Mouse (Mus musculus): ENCODE measurements around the gene Spta1. TPM values are rescaled to one million over a fixed set of nuclear protein-coding genes. Genes with fewer than 3 reads are reported as not detected.

Gene Spta1
- 0.08 and 0.12 TPM in 2 replicates for polyA plus RNA-seq (2015; fragmentation: Nextera tagmentation; extraction: Ambion mirVana)

GRCm38 (mm10) chr1:174172605-174173004, at the start of gene Spta1:
Spta1 (plus strand) TSS chr1:174172776.
- Histone ChIP-seq H3K4me2 (ENCODE audit: low read length) (no peak within 1 kb of the TSS), H3K9me3 (replicated peaks; ENCODE audit: low read length) (no peaks in the 10 kb centered on the region), H3K27ac (no peak within 1 kb of the TSS), H3K36me3 (ENCODE audit: insufficient read depth, low read length) (no peaks in the 10 kb centered on the region), H3K27me3 (ENCODE audit: insufficient read depth, low read length) (no peaks in the 10 kb centered on the region), H3K4me1 (replicated peaks; ENCODE audit: insufficient read depth, low read length) (no peaks in the 10 kb centered on the region), H3K9ac (ENCODE audit: low read depth, low read length) (no peak within 1 kb of the TSS), H3K4me3 (replicated peaks; ENCODE audit: low read depth, low read length) (no peak within 1 kb of the TSS)
- peak; percentile 7 for DNase-seq (ENCODE audit: low spot score)
- ATAC-seq (replicated peaks; ENCODE audit: low FRiP score, low read depth), result no peak
- TF ChIP-seq CTCF (IDR thresholded peaks at IDR 0.05; ENCODE audit: low read depth), result no peak
- 58% methylated on average over 3 of the region's 3 CpGs for WGBS

GRCm38 (mm10) chr1:174131217-174131616, 41.4 kb upstream of the Spta1 start, which contains the start of gene Olfr424:
Olfr424 (plus strand) TSS chr1:174131517.
- DNase-seq (ENCODE audit: low spot score), result no peak
- Histone ChIP-seq H3K4me3 (replicated peaks; ENCODE audit: low read depth, low read length) (no peak within 1 kb of the TSS), H3K36me3 (ENCODE audit: insufficient read depth, low read length) (no peaks in the 10 kb centered on the region), H3K9me3 (replicated peaks; ENCODE audit: low read length) (no peaks in the 10 kb centered on the region), H3K4me2 (ENCODE audit: low read length) (no peak within 1 kb of the TSS), H3K27me3 (ENCODE audit: insufficient read depth, low read length) (no peaks in the 10 kb centered on the region), H3K9ac (ENCODE audit: low read depth, low read length) (no peak within 1 kb of the TSS), H3K27ac (no peak within 1 kb of the TSS), H3K4me1 (replicated peaks; ENCODE audit: insufficient read depth, low read length) (no peaks in the 10 kb centered on the region)
- WGBS, result 79% methylated on average over 3 of the region's 3 CpGs
- ATAC-seq (replicated peaks; ENCODE audit: low FRiP score, low read depth), result no peak
- no peak for TF ChIP-seq CTCF (IDR thresholded peaks at IDR 0.05; ENCODE audit: low read depth)

GRCm38 (mm10) chr1:174131999-174132398, 40.6 kb upstream of the Spta1 start:
- H3K36me3 ChIP-seq (ENCODE audit: insufficient read depth, low read length), result no peaks in the 10 kb centered on the region
- H3K9me3 ChIP-seq (replicated peaks; ENCODE audit: low read length), result no peaks in the 10 kb centered on the region
- H3K9ac ChIP-seq (ENCODE audit: low read depth, low read length), result no peak overlapping the region
- H3K4me1 ChIP-seq (replicated peaks; ENCODE audit: insufficient read depth, low read length), result no peaks in the 10 kb centered on the region
- no peak for ATAC-seq (replicated peaks; ENCODE audit: low FRiP score, low read depth)
- H3K27me3 ChIP-seq (ENCODE audit: insufficient read depth, low read length), result no peaks in the 10 kb centered on the region
- WGBS, result 78% methylated on average over 3 of the region's 3 CpGs
- no peak overlapping the region for H3K27ac ChIP-seq
- no peak overlapping the region for H3K4me3 ChIP-seq (replicated peaks; ENCODE audit: low read depth, low read length)
- no peak for TF ChIP-seq CTCF (IDR thresholded peaks at IDR 0.05; ENCODE audit: low read depth)
- no peak overlapping the region for H3K4me2 ChIP-seq (ENCODE audit: low read length)
- DNase-seq (ENCODE audit: low spot score), result no peak

GRCm38 (mm10) chr1:174141384-174141783, 31.2 kb upstream of the Spta1 start:
- no peaks in the 10 kb centered on the region for H3K36me3 ChIP-seq (ENCODE audit: insufficient read depth, low read length)
- H3K9me3 ChIP-seq (replicated peaks; ENCODE audit: low read length), result no peaks in the 10 kb centered on the region
- H3K4me3 ChIP-seq (replicated peaks; ENCODE audit: low read depth, low read length), result no peak overlapping the region
- no peak for ATAC-seq (replicated peaks; ENCODE audit: low FRiP score, low read depth)
- no peak for DNase-seq (ENCODE audit: low spot score)
- no peak overlapping the region for H3K27ac ChIP-seq
- no peak overlapping the region for H3K9ac ChIP-seq (ENCODE audit: low read depth, low read length)
- WGBS, result 69% methylated on average over 2 of the region's 2 CpGs
- no peaks in the 10 kb centered on the region for H3K27me3 ChIP-seq (ENCODE audit: insufficient read depth, low read length)
- no peak overlapping the region for H3K4me2 ChIP-seq (ENCODE audit: low read length)
- TF ChIP-seq CTCF (IDR thresholded peaks at IDR 0.05; ENCODE audit: low read depth), result no peak
- no peaks in the 10 kb centered on the region for H3K4me1 ChIP-seq (replicated peaks; ENCODE audit: insufficient read depth, low read length)

GRCm38 (mm10) chr1:174146696-174147095, 25.9 kb upstream of the Spta1 start:
- Histone ChIP-seq H3K27ac (no peak overlapping the region), H3K36me3 (ENCODE audit: insufficient read depth, low read length) (no peaks in the 10 kb centered on the region), H3K27me3 (ENCODE audit: insufficient read depth, low read length) (no peaks in the 10 kb centered on the region), H3K9me3 (replicated peaks; ENCODE audit: low read length) (no peaks in the 10 kb centered on the region), H3K9ac (ENCODE audit: low read depth, low read length) (no peak overlapping the region), H3K4me3 (replicated peaks; ENCODE audit: low read depth, low read length) (no peak overlapping the region), H3K4me2 (ENCODE audit: low read length) (no peak overlapping the region), H3K4me1 (replicated peaks; ENCODE audit: insufficient read depth, low read length) (no peaks in the 10 kb centered on the region)
- no peak for ATAC-seq (replicated peaks; ENCODE audit: low FRiP score, low read depth)
- 88% methylated on average over 1 of the region's 1 CpGs for WGBS
- TF ChIP-seq CTCF (IDR thresholded peaks at IDR 0.05; ENCODE audit: low read depth), result no peak
- DNase-seq (ENCODE audit: low spot score), result no peak

GRCm38 (mm10) chr1:174149289-174149688, 23.3 kb upstream of the Spta1 start:
- no peak for DNase-seq (ENCODE audit: low spot score)
- H3K27ac ChIP-seq, result no peak overlapping the region
- no peak overlapping the region for H3K4me2 ChIP-seq (ENCODE audit: low read length)
- no peaks in the 10 kb centered on the region for H3K36me3 ChIP-seq (ENCODE audit: insufficient read depth, low read length)
- TF ChIP-seq CTCF (IDR thresholded peaks at IDR 0.05; ENCODE audit: low read depth), result no peak
- no peaks in the 10 kb centered on the region for H3K27me3 ChIP-seq (ENCODE audit: insufficient read depth, low read length)
- no peaks in the 10 kb centered on the region for H3K4me1 ChIP-seq (replicated peaks; ENCODE audit: insufficient read depth, low read length)
- no peak overlapping the region for H3K4me3 ChIP-seq (replicated peaks; ENCODE audit: low read depth, low read length)
- no peak overlapping the region for H3K9ac ChIP-seq (ENCODE audit: low read depth, low read length)
- 87% methylated on average over 2 of the region's 2 CpGs for WGBS
- H3K9me3 ChIP-seq (replicated peaks; ENCODE audit: low read length), result no peaks in the 10 kb centered on the region
- ATAC-seq (replicated peaks; ENCODE audit: low FRiP score, low read depth), result no peak

- WGBS, result 79% methylated on average over 1 of the region's 1 CpGs
- TF ChIP-seq CTCF (IDR thresholded peaks at IDR 0.05; ENCODE audit: low read depth), result no peak
Measured at GRCm38 (mm10) chr1:174155333-174155732, 17.2 kb upstream of the Spta1 start, which contains the start of gene Olfr420. Olfr420 (plus strand) TSS chr1:174155633.

More at GRCm38 (mm10) chr1:174155333-174155732, 17.2 kb upstream of the Spta1 start, which contains the start of gene Olfr420:
- DNase-seq (ENCODE audit: low spot score) (no peak), ATAC-seq (replicated peaks; ENCODE audit: low FRiP score, low read depth) (no peak)
- no peaks in the 10 kb centered on the region for H3K9me3 ChIP-seq (replicated peaks; ENCODE audit: low read length)
- H3K36me3 ChIP-seq (ENCODE audit: insufficient read depth, low read length), result no peaks in the 10 kb centered on the region
- H3K9ac ChIP-seq (ENCODE audit: low read depth, low read length), result no peak within 1 kb of the TSS
- H3K4me2 ChIP-seq (ENCODE audit: low read length), result no peak within 1 kb of the TSS
- H3K27me3 ChIP-seq (ENCODE audit: insufficient read depth, low read length), result no peaks in the 10 kb centered on the region
- H3K27ac ChIP-seq, result no peak within 1 kb of the TSS
- H3K4me3 ChIP-seq (replicated peaks; ENCODE audit: low read depth, low read length), result no peak within 1 kb of the TSS
- no peaks in the 10 kb centered on the region for H3K4me1 ChIP-seq (replicated peaks; ENCODE audit: insufficient read depth, low read length)
